Mouse (Mus musculus): ENCODE measurements around the gene Tbcd.
"Not testable (repeated sequence)": the region's sequence is repeated elsewhere in the genome, so short reads cannot be mapped to it uniquely, and the experiment has no call there.

Tbcd gene

DNA sequence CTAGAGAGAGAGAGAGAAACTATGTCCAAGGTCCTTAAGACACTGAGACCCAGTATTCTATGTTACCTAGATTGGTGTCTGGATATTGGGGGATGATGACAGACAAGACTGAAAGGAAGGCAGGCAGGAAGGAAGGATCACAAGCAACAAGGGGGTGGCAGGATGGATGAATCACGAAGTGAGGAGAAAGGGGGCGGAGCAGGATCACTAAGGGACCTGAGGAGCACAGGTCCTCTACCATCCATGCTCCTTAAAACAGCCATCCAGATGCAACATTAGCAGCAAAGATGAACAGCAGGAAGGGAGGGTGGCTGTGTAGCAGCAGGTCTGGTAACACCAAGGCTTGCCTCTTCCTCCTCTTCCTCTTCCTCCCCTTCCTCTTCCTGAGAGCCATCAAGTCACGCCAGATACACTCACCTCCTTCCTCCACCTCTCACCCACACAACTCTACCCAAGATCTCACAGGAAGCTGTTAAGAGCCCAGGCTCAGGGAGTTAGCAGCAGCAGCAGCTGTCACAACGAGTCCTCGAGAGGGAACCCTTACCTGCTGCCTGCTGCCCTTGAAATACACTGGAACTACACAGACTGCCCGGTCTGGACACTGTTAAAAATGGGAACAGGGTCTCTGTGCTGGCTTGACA, 203.5 kb downstream of the Tbcd start:
- DNase-seq, result no peak

DNA sequence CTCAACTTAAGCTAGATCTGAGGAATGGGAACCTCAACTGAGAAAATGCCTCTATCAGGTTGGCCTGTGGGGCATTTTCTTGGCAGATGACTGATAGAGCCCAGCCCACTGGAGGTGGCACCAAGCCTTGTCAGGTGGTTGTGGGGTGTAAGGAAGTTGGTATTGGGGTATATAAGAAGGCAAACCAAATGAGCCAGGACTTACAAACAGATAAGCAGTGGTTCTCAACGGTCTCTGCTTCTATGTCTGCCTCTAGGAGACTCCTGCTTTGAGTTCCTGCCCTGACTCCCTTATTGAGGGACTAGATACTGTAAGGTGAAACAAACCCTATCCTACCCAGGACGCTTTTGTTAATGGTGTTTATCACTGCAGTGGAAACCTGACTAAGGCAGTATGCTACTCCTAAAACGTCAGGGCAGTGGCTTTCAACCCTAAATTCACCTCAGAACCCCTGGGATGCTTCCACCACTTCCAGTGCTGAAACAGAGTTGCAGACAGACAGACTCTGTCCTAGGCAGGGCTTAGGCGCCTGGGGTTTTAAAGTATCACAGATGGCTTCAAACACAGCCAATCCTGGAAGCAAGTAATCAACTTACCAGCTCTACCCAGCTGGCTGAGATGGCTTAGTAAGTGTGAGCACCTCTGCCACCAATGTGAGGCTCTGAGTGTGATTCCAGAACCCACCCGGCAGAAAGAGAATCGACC, 204.2 kb downstream of the Tbcd start:
- no peak for DNase-seq

DNA sequence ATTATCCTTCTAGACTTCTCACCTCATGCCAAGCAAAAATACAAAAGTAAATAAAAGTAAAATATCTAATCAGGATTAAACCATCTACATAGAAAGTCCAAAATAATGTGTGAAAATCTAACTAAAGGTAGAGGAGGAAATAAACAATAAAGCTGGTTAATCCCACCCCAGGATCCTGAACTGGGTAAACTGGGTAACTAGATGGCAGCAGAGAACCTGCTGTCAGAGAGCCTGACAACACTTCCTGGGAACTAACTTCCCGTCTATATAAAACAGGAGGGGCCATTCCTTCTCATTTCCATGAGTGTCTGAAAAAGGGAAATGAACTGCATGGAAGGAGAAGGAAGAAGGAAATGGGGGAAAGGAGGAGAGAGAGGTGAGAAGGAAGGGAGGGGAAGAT, 206.4 kb downstream of the Tbcd start:
- no peak for DNase-seq

DNA sequence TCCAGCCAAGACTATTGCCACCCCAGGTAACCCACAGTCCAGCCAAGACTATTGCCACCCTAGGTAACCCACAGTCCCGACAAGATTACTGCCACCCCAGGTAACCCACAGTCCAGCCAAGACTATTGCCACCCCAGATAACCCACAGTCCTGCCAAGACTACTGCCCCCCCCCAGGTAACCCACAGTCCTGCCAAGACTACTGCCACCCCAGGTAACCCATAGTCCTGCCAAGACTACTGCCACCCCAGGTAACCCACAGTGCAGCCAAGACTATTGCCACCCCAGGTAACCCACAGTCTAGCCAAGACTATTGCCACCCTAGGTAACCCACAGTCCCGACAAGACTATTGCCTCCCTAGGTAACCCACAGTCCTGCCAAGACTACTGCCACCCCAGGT, 208.9 kb downstream of the Tbcd start:
- DNase-seq, result not testable (repeated sequence)

DNA sequence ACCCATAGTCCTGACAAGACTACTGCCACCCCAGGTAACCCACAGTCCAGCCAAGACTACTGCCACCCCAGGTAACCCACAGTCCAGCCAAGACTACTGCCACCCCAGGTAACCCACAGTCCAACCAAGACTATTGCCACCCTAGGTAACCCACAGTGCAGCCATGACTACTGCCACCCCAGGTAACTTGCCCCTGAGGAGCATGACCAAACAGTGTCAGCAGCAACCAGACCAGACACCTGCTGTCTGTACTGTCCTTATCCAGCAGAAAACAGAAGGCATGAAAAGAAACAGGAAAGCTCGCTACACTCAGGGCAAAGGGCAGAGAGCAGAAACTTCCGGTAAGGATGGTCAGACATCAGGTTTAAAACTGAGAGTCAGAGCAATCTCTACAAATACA, 209.4 kb downstream of the Tbcd start:
- DNase-seq, result no peak
